Mouse (Mus musculus): ENCODE data around the gene Hist1h2af.

Hist1h2af gene

DNA sequence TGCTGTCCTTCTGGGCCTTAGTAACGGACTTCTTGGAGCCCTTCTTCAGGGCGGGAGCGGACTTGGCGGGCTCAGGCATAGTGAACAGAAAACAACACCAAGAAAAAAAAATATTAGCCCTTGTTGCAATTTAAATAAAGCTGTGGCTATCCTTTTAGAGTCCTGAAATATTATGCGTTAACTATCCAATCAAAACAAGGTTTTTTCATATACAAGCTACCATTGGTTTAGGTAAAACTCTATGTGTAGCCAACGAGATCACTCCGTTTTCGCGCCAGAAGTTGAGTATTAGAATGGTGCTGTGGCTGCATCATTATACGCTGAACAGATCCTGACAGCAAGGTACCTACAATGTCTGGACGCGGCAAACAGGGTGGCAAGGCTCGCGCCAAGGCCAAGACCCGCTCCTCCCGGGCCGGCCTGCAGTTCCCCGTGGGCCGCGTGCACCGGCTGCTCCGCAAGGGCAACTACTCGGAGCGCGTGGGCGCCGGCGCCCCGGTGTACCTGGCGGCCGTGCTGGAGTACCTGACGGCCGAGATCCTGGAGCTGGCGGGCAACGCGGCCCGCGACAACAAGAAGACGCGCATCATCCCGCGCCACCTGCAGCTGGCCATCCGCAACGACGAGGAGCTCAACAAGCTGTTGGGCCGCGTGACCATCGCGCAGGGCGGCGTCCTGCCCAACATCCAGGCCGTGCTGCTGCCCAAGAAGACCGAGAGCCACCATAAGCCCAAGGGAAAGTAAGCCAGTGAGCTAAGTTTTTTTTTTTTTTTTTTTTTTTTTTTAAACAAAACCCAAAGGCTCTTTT lies at the start of gene Hist1h2af:
Hist1h2af (plus strand) TSS at position 347 of the 808 bp plus-strand sequence.
- CTCF ChIA-PET = interaction anchor here (0.6 kb wide), 1 partner anchor 717 kb away, joined by 3 read pairs; no protein-coding TSS in a partner anchor

DNA sequence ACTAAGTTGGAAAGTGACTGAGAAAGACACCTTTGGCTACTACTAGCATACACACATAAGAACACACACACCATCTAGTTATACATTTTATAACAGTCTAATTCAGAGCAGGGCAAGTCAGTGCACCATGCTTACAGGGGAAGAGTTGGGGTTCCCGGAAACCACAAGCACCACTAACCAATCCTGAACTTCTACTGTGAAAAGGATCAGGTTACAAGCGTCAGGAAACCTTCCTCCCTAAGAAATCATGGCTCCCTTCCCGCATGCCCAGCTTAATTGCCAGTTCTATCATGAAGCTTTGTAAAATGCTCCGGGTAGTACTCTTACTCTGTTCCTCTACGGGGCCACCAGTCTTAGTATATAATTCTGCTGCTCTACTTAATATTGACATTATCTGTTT lies 48.4 kb upstream of the Hist1h2af start:
- CTCF ChIA-PET = interaction anchor here (0.6 kb wide), 2 partner anchors 73 to 916 kb away, joined by 3 to 17 read pairs; no protein-coding TSS in a partner anchor

DNA sequence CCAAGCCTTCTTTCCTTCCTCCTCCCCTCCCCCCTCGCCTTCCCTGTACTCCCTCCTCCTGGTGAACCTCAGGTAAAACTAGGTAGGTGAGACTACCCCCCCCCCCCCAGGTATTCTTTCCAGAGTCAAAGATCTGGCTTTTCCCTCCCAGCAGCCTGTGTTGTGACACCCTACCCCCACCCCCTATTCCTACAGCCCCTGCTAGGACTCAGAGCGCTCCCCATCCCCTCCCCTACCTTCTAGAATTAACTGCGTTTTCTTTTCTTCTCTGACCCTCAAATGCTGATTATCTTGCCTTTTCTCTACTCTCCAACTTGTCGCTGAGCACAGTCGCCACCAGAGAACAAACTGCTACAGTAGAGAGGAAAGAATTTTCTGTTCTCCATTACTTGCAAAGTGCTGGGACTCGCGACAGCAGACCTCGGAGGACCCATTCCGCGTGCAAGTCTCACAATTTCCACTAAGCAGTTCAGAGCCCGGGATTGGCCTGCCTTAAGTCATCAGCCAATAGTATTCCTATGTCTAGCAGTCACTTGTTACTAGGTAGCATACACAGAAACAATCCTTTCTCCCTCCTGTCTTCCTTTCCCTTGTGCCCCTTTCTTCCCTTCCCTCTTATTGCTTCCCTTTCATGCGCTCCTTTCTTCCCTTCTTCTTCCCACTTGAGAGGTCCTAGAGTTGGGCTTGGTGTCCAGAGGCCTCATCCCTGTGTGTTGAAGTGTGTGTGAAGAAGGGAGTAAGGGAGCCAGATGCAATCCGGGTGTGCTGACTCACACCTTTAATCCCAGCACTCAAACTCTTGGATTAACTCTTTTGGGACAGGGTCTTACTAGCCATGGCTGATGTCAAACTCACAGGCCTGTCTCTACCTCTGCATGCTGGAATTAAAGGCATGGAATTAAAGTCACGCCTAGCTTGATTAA lies 45.0 kb upstream of the Hist1h2af start, which contains the start of gene Btn2a2:
Btn2a2 (minus strand) TSS at position 458 of the 923 bp plus-strand sequence.
- CTCF ChIA-PET = no interaction called here

DNA sequence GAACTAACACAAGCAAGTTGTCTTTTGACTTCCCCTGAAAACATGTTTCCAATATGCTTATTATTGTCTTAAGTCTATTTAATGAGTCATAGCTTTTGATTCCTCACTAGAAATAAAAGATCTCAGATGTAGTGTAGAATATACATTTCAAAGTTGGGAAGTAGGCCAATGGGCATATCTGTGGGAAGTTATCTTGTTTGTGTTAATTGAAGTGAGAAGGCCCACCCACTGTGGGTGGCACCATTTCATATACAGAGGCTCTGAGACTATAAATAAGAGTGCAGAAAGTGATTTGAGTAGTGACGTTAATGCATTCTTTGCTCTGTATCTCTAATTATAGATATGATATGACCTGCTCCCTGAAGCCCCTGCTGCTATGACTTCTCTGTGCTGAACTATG lies 42.8 kb upstream of the Hist1h2af start:
- CTCF ChIA-PET = no interaction called here

DNA sequence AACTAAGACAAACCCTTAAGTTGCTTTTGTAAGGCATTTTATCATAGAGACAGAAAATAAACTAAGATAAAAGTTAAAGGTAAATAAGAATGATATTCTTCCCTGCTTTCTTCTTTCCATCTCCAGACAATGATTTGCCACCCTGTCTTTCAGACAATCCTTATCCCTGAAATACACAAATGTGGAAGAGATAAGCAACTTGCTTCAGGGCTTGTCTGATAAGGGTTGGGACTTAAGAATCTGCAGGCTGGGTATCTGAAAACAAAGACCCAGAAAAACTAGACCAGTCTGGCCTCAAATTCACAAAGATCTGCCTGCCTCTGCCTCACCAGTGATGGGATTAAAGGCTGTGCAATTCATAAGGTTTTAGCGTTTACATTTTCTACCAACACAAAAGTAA lies 42.4 kb upstream of the Hist1h2af start:
- CTCF ChIA-PET = no interaction called here

DNA sequence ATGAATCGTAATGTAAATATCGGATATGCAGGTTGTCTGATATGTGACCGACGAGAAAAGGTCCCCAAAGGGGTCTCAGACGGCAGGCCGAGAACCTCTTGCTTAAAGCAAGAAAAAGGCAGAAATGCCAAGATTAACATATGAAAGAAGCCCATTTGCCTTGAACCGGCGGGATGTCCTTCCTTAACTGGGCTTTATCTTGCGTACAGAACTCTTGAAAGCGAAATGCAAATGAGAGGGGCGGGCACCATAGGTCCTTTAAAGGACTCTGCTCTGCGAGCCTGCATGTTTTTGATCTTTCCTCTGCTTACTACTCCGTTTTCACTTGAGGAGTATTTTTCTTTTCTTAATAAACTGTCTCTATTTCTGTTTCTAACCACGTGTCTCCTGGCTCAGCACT lies 41.7 kb upstream of the Hist1h2af start:
- CTCF ChIA-PET = interaction anchor here (1.0 kb wide), 1 partner anchor 39 kb away, joined by 3 read pairs; no protein-coding TSS in a partner anchor

DNA sequence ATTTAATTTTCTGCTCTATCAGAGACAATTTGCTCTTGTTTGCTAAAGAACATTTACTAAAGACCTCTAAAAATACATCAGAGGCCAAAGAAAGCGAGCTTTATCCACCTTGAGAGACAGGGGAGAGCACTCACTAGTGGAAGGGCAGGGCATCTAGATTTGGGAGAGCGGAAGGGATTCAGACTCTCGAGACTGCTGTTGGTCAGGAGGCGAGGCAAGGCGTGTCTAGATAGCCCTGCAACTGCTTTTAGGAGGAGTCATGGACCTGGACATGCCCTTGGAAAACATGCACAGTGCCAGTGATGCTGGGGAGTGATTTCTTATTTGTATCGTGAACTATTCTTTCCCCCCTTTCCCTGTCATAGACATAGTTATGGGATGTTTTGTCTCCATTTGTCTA lies 38.2 kb upstream of the Hist1h2af start:
- CTCF ChIA-PET = no interaction called here

DNA sequence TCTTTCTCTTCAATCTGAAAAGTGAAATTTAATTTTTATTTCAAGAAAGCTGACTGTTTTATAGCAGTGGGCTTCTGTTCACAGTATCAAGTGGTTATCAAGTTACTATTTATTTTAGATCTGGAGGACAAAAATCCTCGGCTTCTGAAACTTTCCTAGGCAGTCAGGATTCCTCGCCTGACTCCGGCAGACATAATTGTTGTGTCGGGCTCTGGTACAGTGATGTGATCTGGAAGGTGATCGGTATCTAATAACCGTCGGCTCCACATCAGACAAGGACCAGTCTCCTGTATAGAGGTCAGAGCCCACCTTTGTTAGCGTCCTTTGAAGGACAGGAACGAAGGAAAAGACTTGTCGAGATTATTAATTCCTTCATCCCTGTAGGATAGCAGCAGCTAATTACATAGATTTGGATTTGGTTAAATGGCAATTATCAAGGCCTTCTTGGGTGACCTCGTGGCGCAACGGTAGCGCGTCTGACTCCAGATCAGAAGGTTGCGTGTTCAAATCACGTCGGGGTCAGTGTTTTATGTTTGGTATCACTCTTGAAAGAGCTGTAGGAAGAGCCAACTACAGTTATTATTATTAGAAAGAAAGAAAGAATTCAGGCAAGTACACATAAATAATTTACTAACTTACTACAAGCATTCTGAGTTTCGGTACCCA lies 35.9 kb upstream of the Hist1h2af start:
- CTCF ChIA-PET = no interaction called here

DNA sequence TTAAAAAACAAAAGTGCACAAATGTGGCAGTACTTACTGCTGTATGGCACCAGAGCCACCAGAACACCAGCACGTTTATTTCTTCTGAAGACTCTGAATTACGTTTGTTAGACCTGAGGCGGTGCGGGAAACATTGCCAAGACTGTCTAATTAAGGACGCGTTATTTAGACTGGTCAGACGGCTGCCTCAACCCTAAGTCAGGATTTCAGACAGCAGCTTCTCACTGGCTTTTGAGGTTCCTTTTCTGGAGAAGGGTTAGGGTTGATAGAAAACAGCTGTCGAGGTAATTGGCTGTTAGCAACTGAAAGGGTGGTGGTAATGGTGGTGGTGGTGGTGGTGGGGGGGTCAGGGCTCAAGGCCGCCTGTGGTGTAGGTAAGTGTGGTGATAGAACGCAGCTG lies 35.1 kb upstream of the Hist1h2af start:
- CTCF ChIA-PET = no interaction called here

DNA sequence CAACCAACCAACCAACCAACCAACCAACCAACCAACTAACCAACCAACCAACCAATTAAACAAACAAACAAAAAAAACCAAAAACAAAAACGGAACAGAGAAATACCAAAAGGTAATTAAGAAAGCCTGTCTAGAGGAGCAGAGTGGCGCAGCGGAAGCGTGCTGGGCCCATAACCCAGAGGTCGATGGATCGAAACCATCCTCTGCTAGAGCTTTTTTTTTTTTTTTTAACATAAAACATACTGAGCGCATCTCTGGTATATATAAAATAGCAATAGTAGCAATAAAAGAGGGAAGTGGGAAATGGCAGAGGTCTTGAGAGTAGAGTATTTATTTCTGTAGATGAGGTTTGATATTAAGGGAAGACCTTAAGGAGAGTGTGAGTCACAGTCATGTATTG lies 33.8 kb upstream of the Hist1h2af start:
- CTCF ChIA-PET = interaction anchor here (0.6 to 0.7 kb wide), 2 partner anchors 175 to 1729 kb away, joined by 3 to 6 read pairs; no protein-coding TSS in a partner anchor

DNA sequence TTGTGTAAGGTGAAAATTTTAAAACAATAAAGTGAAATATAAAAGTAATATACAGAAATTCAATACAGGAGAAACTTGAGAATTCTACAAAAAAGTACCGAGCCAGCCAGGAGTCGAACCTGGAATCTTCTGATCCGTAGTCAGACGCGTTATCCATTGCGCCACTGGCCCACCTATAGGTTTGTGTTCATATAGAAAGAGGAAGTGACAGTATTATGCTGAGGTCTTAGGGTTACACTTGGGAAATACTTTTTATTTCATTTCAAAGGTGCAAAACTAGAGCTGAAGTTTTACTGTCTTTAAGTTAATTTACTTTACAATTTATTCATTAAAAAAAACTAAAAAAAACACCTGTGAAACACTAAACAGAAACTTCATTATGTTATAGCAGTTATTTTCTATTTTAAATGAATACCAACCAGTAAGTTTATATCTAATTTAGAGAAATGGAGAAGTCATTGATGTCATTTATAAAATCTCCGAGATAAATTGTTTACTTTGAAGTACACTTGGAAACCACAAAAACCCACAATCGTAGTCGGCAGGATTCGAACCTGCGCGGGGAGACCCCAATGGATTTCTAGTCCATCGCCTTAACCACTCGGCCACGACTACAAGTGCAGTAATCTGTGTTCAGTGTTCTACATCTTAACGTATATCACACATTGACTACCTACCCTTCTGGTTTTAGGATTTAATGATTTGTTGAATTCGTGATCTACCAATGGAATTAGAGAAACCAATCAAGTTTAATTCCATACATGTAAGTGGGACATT lies 33.1 kb upstream of the Hist1h2af start:
- CTCF ChIA-PET = no interaction called here

DNA sequence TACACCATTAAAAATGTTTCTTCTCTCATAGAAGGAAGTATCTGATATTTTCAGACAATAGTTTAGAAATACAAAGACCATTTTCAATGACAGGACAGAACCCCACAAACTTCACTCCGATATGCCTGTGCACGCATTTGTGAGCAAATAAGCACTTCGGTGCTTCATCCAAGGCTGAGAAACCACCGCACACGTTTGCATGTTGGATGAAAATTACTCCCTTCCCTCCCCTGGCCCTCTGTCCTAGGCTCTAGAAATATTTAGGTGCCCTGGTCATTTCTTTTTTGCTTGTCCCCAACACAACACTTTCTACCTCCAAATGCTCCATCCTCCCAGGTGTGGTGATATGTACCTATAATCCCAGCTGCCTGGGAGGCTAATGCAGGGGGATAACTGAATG lies 32.2 kb upstream of the Hist1h2af start:
- CTCF ChIA-PET = no interaction called here

DNA sequence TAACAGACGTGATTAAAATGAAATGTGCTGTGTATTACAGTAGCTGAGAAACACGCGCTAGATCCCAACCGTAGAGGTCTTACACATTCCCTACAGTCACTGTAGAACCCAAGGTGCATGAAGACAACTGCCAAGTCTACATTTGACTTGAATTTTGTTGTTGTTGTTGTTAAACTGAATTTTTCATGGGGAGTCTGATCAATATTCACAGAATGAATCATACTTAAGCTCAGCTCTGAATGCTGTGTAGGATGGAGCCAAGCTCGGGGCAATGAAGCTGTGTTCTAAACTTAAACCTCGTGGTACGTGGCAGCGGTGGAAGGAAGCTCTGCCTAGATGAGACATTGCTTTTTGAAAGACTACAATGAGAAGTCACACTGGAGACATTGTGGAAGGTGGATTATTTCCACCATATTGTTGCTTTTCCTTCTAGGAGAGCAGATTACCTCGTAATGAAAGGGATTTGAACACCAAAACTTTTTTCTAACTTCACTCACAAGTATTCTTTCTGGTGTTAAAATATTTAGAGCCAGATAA lies 31.6 kb upstream of the Hist1h2af start:
- CTCF ChIA-PET = interaction anchor here (0.7 kb wide), 1 partner anchor 1558 kb away, joined by 7 read pairs; no protein-coding TSS in a partner anchor

DNA sequence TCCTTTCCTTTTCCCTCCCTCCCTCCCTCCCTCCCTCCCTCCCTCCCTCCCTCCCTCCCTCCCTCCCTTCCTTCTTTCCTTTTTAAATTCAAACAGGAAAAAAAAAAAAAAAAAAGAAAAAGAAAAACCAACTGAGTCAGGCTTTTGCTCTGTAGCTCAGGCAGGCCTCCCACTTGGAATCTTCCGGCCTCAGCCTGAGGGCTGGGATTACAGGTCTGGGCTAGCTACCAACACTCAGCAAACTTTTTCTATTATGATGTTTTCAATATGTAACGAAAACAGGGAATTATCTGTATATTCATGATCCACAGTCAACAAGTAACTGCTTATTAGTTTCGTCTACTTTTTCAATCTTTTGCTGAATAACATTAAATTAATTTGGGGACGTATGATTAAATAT lies 30.8 kb upstream of the Hist1h2af start:
- CTCF ChIA-PET = interaction anchor here (0.7 kb wide), 1 partner anchor 1559 kb away, joined by 7 read pairs; no protein-coding TSS in a partner anchor

DNA sequence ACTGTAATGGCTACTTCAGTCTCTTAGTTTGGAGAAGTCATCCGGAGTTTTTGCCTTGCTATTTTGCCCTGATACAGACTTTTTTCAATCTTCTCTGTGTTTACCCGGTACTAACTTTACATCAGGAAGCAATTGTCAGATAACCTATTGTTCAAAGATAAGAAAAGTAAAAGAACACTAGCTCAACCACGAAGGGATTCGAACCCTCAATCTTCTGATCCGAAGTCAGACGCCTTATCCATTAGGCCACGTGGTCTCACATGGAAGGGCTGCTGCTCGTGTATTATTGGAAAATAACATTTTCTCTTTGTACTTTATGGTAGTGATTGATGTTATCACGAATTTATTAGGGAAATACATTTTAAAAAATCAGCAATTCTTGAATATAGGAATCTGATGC lies 29.9 kb upstream of the Hist1h2af start:
- CTCF ChIA-PET = no interaction called here

DNA sequence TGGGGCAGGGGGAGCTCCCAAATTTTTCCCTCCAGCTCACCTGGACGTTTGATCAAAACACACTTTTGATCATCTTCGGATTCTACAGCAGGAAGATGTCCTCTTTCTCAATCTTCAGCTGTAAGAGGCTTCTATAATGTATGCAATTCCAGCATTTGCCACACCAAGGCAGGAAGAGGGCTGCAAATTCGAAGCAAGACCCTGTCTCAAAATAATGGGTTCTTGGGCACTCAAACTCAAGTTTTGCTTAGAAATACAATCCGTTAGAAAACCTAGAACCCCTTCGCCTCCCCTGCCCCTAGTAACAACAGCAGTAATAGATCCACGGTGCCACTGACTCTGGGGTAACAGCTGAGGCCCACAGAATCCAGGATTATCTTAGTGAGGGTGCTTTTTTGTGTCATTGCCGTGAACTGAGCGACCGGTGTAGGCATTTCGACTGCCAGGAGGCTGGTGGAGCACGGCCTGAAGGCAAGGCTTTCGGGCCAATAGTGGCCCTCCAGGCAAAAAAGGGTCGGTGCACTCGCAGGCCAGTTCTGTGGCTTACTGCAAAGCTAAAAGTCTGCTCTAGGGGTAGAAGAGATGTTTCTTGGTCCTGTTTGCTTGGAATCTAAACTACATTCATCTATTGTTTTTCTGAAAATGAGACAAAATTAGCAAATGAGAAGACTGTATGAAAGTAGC lies 27.9 kb upstream of the Hist1h2af start:
- CTCF ChIA-PET = no interaction called here

DNA sequence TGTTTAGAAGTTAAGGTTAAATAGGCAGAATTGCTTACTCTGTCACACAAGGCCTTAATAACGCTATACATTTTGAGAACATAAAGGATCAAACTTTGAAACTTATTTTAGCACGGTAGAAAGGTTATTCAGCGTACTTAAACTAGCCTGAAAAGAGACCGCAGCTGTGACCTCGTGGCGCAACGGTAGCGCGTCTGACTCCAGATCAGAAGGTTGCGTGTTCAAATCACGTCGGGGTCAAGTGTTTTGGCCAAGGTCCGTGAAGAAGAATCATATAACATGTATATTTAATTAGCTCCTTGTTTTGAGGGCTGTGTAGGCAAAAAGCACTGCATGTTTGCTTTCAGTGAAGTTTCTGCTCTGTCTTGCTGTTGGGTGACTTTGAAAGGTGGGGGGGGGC lies 27.4 kb upstream of the Hist1h2af start:
- CTCF ChIA-PET = no interaction called here

DNA sequence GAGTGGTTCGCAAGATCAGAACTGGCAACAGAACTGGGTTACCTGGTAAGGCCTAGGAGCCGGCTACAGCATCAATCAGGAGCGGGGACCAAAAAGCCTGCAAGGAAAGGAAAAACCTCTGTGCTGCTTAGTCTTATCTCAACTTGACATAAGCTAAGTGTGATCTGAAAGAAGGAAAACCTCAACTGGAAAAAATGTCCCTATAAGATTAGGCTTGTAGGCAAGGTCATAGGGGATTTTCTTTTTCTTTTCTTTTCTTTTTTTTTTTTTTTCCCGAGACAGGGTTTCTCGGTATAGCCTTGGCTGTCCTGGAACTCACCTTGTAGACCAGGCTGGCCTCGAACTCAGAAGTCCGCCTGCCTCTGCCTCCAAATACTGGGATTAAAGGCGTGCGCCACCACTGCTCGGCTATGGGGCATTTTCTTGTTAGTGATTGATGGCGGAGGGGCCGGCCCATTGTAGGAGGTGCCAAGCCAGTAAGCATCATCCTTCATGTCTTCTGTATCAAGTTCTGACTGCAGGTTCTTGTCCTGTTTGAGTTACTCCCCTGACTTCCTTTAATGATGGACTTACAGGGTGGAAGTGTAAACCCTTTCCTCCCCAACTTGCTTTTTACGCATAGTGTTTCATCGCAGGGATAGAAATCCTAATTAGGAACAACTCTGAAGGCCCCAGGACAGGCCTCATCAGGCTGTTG lies 26.7 kb upstream of the Hist1h2af start:
- CTCF ChIA-PET = no interaction called here

DNA sequence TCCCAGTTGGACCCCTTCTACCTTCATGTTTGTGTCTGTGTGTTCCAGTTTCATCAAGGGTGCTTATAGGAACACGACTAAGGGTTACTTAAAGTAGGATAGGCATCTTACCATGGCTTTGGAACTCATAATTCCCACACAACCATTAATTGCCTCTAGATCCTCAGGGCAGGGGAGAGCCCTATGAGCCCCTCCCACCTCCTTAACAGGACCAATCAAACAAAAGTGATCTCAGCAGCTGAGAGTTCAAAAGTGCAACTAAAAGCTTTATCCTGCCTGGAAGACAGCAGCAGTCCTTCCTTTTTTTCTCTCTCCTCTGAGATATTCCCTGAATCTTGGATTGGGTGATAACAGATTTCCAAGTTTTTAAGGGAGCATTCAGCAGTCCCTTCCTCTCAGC lies 23.6 kb upstream of the Hist1h2af start:
- CTCF ChIA-PET = no interaction called here

DNA sequence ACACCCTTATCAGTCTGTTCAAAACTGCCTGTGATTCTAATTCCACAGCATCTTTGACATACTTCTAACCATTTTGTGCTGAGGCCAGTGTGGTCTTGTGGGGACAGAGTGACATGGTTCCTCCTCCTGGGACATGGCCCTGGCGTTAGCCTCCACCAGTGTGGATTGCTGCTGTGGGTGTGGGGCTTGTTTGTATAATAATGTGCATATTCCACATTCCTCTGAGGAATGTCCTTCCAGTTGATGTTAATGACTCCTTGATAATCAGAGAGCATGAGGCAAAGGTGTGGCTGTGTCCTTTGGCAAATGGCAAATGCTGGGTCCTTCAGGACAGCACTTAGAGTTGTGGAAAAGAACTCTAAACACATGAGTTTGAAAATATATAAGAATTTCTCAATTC lies 20.2 kb upstream of the Hist1h2af start:
- CTCF ChIA-PET = no interaction called here
